Comparison of ENCODE assay signal across 19 mouse cellular contexts in the genomic region with DNA sequence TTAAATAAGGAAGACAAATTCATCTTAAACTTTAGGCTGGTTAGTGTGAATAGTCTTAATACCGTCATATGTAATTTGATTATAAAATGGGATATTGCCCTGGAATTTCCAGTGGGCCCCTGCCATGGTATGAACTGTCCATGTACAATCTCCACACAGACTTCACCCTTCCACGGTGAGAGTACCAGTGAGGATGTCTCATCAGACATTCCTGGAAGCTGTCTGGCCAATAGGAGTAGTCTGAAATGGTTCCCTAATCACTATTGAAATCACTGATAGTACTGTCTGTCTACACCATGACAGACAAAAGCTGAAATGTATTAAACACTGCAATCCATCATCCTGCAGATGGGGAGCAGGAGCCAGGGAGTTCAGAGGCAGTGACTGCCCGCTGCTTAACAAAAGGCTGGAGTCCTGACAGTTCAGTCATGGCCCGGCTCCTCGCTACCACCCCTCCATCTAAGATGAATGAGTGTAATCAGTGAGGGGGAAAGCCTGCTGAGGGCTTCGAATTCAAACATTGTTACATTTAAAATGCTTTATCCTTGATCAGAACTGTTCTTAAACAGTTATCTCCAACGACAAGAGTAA. TPM values are rescaled to one million over a fixed set of nuclear protein-coding genes. Genes with fewer than 3 reads are reported as not detected.
DNase-seq lines count a peak whose midpoint lies in the region; ATAC-seq and TF ChIP-seq lines count a peak whose summit lies in the region.
"Had no signal": no experiment of that assay in that cellular context is flagged by ENCODE, and none has a peak within 500 bp of the region (broad histone marks: within the 10 kb centered on the region; RNA-seq: fewer than 3 reads in every experiment).

No protein-coding gene starts in this region.

- H3K4me2 ChIP-seq in forebrain, embryonic 14.5 days (ENCODE audit: low read length) = no peak overlapping the region
- no peak overlapping the region for H3K4me2 ChIP-seq in forebrain, embryonic 13.5 days
- no peak overlapping the region for H3K4me2 ChIP-seq in midbrain, embryonic 11.5 days
- no peak overlapping the region for H3K4me2 ChIP-seq in neural tube, embryonic 14.5 days (ENCODE audit: low read depth, low read length)

- peaks cover 5% of the 10 kb centered on the region for H3K4me1 ChIP-seq in forebrain, embryonic 14.5 days (ENCODE audit: control insufficient read depth, insufficient read depth, low read length)
- peaks cover 16% of the 10 kb centered on the region for H3K4me1 ChIP-seq in forebrain, embryonic 13.5 days
- H3K4me1 ChIP-seq in hindbrain, embryonic 10.5 days (replicated peaks) = peaks cover 43% of the 10 kb centered on the region
- H3K4me1 ChIP-seq in midbrain, embryonic 11.5 days (ENCODE audit: control insufficient read depth, insufficient read depth, low read length) = peaks cover 17% of the 10 kb centered on the region
- no peaks in the 10 kb centered on the region for H3K4me1 ChIP-seq in neural tube, embryonic 14.5 days (ENCODE audit: control insufficient read depth, insufficient read depth, low read length)
- no peaks in the 10 kb centered on the region for H3K4me1 ChIP-seq in cerebellum, adult 2 months (ENCODE audit: control insufficient read depth, insufficient read depth, low read length)

- no peaks in the 10 kb centered on the region for H3K27me3 ChIP-seq in forebrain, embryonic 14.5 days (replicated peaks; ENCODE audit: control insufficient read depth, insufficient read depth, low read length)
- no peaks in the 10 kb centered on the region for H3K27me3 ChIP-seq in forebrain, embryonic 13.5 days
- H3K27me3 ChIP-seq in hindbrain, embryonic 10.5 days (ENCODE audit: insufficient read depth, poor library complexity, severe bottlenecking) = no peaks in the 10 kb centered on the region
- no peaks in the 10 kb centered on the region for H3K27me3 ChIP-seq in midbrain, embryonic 11.5 days (ENCODE audit: control insufficient read depth, insufficient read depth, low read length)
- H3K27me3 ChIP-seq in neural tube, embryonic 14.5 days (ENCODE audit: control insufficient read depth, insufficient read depth, low read length) = no peaks in the 10 kb centered on the region
- no peaks in the 10 kb centered on the region; the same call in 1 of the 2 replicates for H3K27me3 ChIP-seq in cerebellum, adult 2 months (ENCODE audit: control insufficient read depth, insufficient read depth, low read length)

- TF ChIP-seq CTCF in cerebellum, adult 2 months (IDR thresholded peaks at IDR 0.05; ENCODE audit: borderline replicate concordance, insufficient read depth, low read depth, low read length) = no peak
- TF ChIP-seq CTCF in layer of hippocampus, adult 2 months (conservative IDR thresholded peaks at IDR 0.05) = no peak

- no peaks in the 10 kb centered on the region for H3K36me3 ChIP-seq in forebrain, embryonic 14.5 days (ENCODE audit: control insufficient read depth, insufficient read depth, low read length)
- H3K36me3 ChIP-seq in forebrain, embryonic 13.5 days (ENCODE audit: poor library complexity, severe bottlenecking) = no peaks in the 10 kb centered on the region
- no peaks in the 10 kb centered on the region for H3K36me3 ChIP-seq in hindbrain, embryonic 10.5 days
- H3K36me3 ChIP-seq in midbrain, embryonic 11.5 days (ENCODE audit: control insufficient read depth, insufficient read depth, low read length) = no peaks in the 10 kb centered on the region
- H3K36me3 ChIP-seq in neural tube, embryonic 14.5 days (ENCODE audit: control insufficient read depth, insufficient read depth, low read length) = no peaks in the 10 kb centered on the region

- H3K27ac ChIP-seq in forebrain, embryonic 14.5 days (ENCODE audit: low read depth, low read length) = no peak overlapping the region
- no peak overlapping the region; the same call in 1 of the 2 replicates for H3K27ac ChIP-seq in forebrain, embryonic 13.5 days
- peak overlapping the region; percentile 75 for H3K27ac ChIP-seq in hindbrain, embryonic 10.5 days
- H3K27ac ChIP-seq in midbrain, embryonic 11.5 days (ENCODE audit: low read depth, low read length) = no peak overlapping the region
- no peak overlapping the region for H3K27ac ChIP-seq in neural tube, embryonic 14.5 days (ENCODE audit: low read depth, low read length)
- H3K27ac ChIP-seq in cerebellum, adult 2 months (ENCODE audit: insufficient read depth, low read length) = no peak overlapping the region
- H3K27ac ChIP-seq in layer of hippocampus, adult 2 months = no peak overlapping the region
- H3K27ac ChIP-seq: gastrocnemius, adult 2 months; heart, adult 2 months; left cerebral cortex, adult 2 months had no signal

- TF ChIP-seq POLR2A in cerebellum, adult 2 months (IDR thresholded peaks at IDR 0.05; ENCODE audit: borderline replicate concordance, insufficient read depth, low read length) = no peak

- WGBS in forebrain, embryonic 14.5 days = 33% methylated on average over 7 of the region's 7 CpGs
- 27% methylated on average over 7 of the region's 7 CpGs for WGBS in forebrain, embryonic 13.5 days
- 29% methylated on average over 7 of the region's 7 CpGs for WGBS in hindbrain, embryonic 10.5 days
- WGBS in midbrain, embryonic 11.5 days = 34% methylated on average over 7 of the region's 7 CpGs
- WGBS in neural tube, embryonic 14.5 days = 15% methylated on average over 7 of the region's 7 CpGs
- WGBS in cerebellum, adult 2 months = 49% methylated on average over 7 of the region's 7 CpGs

- H3K9me3 ChIP-seq in forebrain, embryonic 14.5 days (replicated peaks; ENCODE audit: control insufficient read depth, low read length) = no peaks in the 10 kb centered on the region
- H3K9me3 ChIP-seq in forebrain, embryonic 13.5 days (replicated peaks) = no peaks in the 10 kb centered on the region
- no peaks in the 10 kb centered on the region for H3K9me3 ChIP-seq in hindbrain, embryonic 10.5 days
- H3K9me3 ChIP-seq in midbrain, embryonic 11.5 days (ENCODE audit: control insufficient read depth, low read length) = no peaks in the 10 kb centered on the region
- no peaks in the 10 kb centered on the region for H3K9me3 ChIP-seq in neural tube, embryonic 14.5 days (ENCODE audit: control insufficient read depth, low read length)

- peak; percentile 50 for ATAC-seq in forebrain, embryonic 14.5 days
- ATAC-seq in forebrain, embryonic 13.5 days = no peak; the same call in 1 of the 2 replicates
- ATAC-seq in midbrain, embryonic 11.5 days (ENCODE audit: low FRiP score) = peak; percentile 74
- peak; percentile 68; the same call in 1 of the 2 replicates for ATAC-seq in neural tube, embryonic 14.5 days (ENCODE audit: low read depth)
- ATAC-seq: intestine, embryonic 16.5 days had no signal

- H3K4me3 ChIP-seq in forebrain, embryonic 14.5 days (ENCODE audit: low read depth, low read length) = no peak overlapping the region
- no peak overlapping the region for H3K4me3 ChIP-seq in forebrain, embryonic 13.5 days
- peak overlapping the region; percentile 6; the same call in 1 of the 2 replicates for H3K4me3 ChIP-seq in hindbrain, embryonic 10.5 days
- no peak overlapping the region for H3K4me3 ChIP-seq in midbrain, embryonic 11.5 days (ENCODE audit: low read depth, low read length)
- no peak overlapping the region for H3K4me3 ChIP-seq in neural tube, embryonic 14.5 days (ENCODE audit: low read depth, low read length)
- no peak overlapping the region for H3K4me3 ChIP-seq in cerebellum, adult 2 months (replicated peaks; ENCODE audit: insufficient read depth, low read depth, low read length)
- no peak overlapping the region for H3K4me3 ChIP-seq in layer of hippocampus, adult 2 months
- H3K4me3 ChIP-seq: gastrocnemius, adult 2 months; heart, adult 2 months; left cerebral cortex, adult 2 months; myocyte had no signal

- no peak for DNase-seq in forebrain, embryonic 14.5 days (ENCODE audit: low spot score)
- DNase-seq in hindbrain, embryonic 10.5 days (ENCODE audit: low spot score) = peak; percentile 67
- DNase-seq in midbrain, embryonic 11.5 days (ENCODE audit: low spot score, missing footprints) = peak; percentile 89
- no peak for DNase-seq in cerebellum, adult 2 months
- no peak for DNase-seq in layer of hippocampus, adult 2 months (ENCODE audit: low spot score in 2 of 2)
- DNase-seq: adrenal gland, adult 8-10 months; B cell, adult 2 months; gastrocnemius, adult 2 months; heart, adult 2 months; heart, postnatal 14 days; kidney, postnatal 14 days; lung, adult 18-20 months; lung, postnatal 4 days; thymus, postnatal 25 days had no signal

- no peak overlapping the region for H3K9ac ChIP-seq in forebrain, embryonic 14.5 days (ENCODE audit: low read length)
- no peak overlapping the region for H3K9ac ChIP-seq in forebrain, embryonic 13.5 days
- no peak overlapping the region for H3K9ac ChIP-seq in midbrain, embryonic 11.5 days (ENCODE audit: low read length)
- no peak overlapping the region for H3K9ac ChIP-seq in neural tube, embryonic 14.5 days (replicated peaks; ENCODE audit: low read depth, low read length)

RNA-seq across cellular contexts. Expression of a gene that starts 14.6 kb away (rescaled TPM):
- 10.8 and 11.0 TPM in 2 replicates for polyA plus RNA-seq in forebrain, embryonic 14.5 days (2014; fragmentation: Nextera tagmentation; extraction: Ambion mirVana)
- polyA plus RNA-seq in forebrain, embryonic 13.5 days (2015; fragmentation: Nextera tagmentation; extraction: Ambion mirVana) = 13.4 and 15.2 TPM in 2 replicates
- polyA plus RNA-seq in hindbrain, embryonic 10.5 days (2016; fragmentation: Nextera tagmentation; extraction: Ambion mirVana) = 16.2 and 19.0 TPM in 2 replicates
- polyA plus RNA-seq in midbrain, embryonic 11.5 days (2014; fragmentation: Nextera tagmentation; extraction: Ambion mirVana) = 24.0 and 24.2 TPM in 2 replicates
- polyA plus RNA-seq in neural tube, embryonic 14.5 days (2014; fragmentation: Nextera tagmentation; extraction: Ambion mirVana) = 23.0 and 24.8 TPM in 2 replicates
- polyA plus RNA-seq in cerebellum, adult 2 months (2012; rRNA removed) = 7.0 and 7.4 TPM in 2 replicates
- 1 to 10 TPM; 4.3 to 4.5 TPM for total RNA-seq in layer of hippocampus, adult 2 months (2021)
- polyA plus RNA-seq: myocyte had no signal

Comparison
In these comparisons a context has a peak if more than half of its experiments do, and no peak if none do; other contexts are left out.
1. DNase-seq: peak in hindbrain, embryonic 10.5 days (single experiment) and midbrain, embryonic 11.5 days (single experiment); none in forebrain, embryonic 14.5 days (single experiment), cerebellum, adult 2 months (0 of 2) and layer of hippocampus, adult 2 months (0 of 2).